Mouse (Mus musculus): ENCODE results near the gene Il4.
"Not testable (repeated sequence)": the region's sequence is repeated elsewhere in the genome, so short reads cannot be mapped to it uniquely, and the experiment has no call there.

Gene Il4

DNA sequence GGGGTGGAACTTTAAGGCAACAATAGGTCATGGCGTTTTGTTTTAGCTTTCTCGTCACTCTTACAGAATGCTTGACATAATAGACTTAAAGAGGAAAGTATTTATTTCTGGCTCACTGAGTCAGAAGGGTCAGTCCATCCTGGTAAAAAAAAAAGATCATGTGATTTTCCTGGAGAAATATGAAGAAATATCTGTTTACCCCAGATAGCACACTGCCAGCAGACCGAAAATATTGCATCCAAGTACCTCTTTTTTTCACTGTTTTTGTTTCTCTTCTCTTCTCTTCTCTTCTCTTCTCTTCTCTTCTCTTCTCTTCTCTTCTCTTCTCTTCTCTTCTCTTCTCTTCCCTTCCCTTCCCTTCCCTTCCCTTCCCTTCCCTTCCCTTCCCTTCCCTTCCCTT, 58.5 kb downstream of the Il4 start:
- DNase-seq (ENCODE audit: low spot score): not testable (repeated sequence)

GRCm38 (mm10) chr11:53557992-53558391, 60.5 kb downstream of the Il4 start:
- DNase-seq (ENCODE audit: low spot score): not testable (repeated sequence)

GRCm38 (mm10) chr11:53556529-53556928, 61.9 kb downstream of the Il4 start:
- not testable (repeated sequence) for DNase-seq (ENCODE audit: low spot score)
